Mouse (Mus musculus): ENCODE measurements at regions not wholly inside any gene's neighbourhood (a gene's known extent, or its start where the extent isn't known, plus 50 kb on each side); places are given as distances from the start of the nearest gene placed in this dataset.

- TF ChIP-seq POLR2A (IDR thresholded peaks at IDR 0.05; ENCODE audit: borderline replicate concordance, extremely low read depth, insufficient read depth, insufficient read length, poor library complexity, severe bottlenecking), result no peak
- no peak for TF ChIP-seq CTCF (IDR thresholded peaks at IDR 0.05; ENCODE audit: borderline replicate concordance, extremely low read depth, insufficient read depth, insufficient read length)
Measured at GRCm38 (mm10) chr6:139108263-139108662, 393.5 kb downstream of the Rergl start.
